Mouse (Mus musculus): Measurements from ENCODE around the gene Siae.

The Siae gene

DNA sequence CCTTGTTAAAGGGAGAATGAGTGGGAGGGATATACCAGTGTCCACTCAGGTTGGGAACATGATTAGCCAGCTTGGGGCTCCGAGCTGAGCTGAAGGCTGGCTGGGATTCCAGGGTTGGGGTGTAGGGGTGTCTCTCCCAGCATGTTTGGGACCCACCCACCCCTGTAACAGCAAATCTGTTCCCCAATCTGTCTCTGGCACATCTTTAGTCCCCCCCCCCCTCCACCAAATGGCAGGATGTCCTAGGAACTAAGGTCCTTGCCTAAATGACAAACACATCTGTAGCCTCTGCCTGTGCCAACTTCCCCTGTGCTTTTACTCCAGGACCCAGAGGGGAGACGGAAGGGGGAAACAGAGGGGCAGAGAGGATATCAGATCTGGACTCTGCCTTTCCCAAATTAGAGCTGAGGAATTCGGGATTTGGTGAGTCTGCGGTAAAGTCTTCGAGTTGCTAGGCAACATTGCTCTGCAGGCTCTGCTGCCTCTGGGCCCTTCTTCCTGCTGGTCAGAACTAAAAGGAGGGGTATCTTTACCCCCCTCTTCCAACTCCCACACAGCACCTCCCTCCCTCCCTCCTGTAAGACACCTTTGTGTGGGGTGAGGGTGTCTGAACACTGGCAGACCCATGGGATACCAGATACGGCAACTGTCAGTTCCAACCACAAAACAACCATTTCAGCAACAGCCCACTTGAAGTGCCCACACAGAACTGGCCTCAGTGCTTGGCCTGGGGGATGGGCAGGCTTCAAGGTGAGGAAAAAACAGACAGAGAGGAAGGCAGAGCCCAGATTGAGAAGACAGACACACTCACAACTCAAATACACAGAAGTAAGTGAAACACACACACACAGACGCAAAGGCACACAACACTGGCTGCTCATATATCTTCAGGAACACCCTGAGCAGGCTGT lies at the start of gene Siae:
Gene Siae (plus strand): TSS at position 861 of the 911 bp plus-strand sequence.
- no peak for DNase-seq

DNA sequence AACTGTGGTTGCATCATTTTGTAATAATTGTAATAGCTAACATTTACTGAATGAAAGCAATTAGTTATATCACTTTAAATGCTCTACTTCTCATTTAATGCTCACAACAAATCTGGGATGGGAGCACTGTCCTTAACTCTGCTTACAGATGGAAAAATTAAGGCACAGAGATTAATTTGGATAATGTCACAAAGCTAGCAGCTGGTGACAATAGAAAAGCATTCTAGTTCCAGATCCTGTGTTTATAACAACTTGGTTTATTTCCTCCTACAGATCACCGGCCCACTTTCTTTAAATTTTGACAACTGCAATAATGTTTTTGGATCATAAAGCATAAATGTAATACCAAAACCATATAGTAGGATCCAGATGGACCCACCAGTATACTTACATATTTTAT lies 49.5 kb upstream of the Siae start:
- DNase-seq: no peak

DNA sequence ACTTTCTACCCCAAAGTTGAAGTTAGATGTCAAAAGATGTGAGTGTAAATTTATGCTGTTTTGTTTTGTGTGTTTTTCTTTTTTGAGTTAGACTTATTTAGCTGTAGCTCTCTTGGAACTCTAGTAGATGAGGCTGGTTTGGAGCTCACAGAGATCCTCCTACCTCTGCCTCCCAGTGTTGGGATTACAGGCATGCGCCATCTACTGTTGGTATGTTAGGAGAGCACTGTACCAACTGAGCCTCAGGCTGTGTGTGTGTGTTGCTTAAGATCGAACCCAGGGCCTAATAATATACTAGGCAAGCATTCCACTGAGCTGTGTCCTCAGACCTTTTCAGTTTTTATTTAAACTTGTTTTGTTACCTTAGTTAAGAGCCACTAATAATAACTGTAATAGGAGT lies 43.4 kb upstream of the Siae start:
- no peak for DNase-seq

DNA sequence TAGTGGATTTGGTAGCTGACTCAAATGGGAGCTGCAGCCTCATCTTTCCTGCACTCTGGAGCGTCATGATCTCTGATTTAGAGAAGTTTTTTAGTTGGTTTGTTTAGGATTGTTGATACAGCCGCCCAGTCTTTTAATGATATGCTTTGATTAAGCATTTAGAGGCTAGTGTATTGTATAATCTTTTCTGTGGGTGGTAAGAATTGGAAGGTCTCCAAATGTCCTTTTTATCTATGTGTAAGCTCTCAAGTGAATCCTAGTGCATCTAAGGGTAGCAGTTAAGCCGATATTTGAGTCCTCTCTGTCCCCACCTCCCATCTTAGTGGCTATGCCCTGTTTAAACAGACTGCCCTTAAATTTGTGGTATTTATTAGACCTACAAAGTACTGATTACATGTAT lies 41.0 kb upstream of the Siae start:
- DNase-seq: no peak

- DNase-seq: no peak
Observed at GRCm38 (mm10) chr9:37517467-37517866, 38.0 kb upstream of the Siae start.

DNA sequence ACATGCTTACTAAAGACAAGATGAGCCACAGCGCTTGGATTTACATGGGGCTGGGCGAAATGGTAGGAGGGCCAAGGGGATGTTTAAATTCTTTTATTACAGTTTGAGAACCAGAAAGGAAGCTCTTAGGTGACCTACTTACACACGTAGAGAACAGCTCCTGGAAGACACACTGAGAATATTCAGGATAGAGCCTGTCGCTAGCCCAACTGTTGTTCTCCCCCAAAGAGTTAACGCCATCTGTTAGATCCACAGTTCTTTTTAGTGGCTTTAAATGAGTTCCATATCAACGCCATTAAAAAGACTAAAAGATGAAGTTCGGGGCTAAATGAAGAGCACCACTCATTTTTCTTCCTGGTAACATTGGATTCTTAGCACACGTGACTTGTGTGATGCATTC lies 36.5 kb upstream of the Siae start:
- peak in 1 of 2 experiments; percentile 34 for DNase-seq

GRCm38 (mm10) chr9:37519995-37520394 lies 35.5 kb upstream of the Siae start:
- no peak for DNase-seq

- DNase-seq: no peak
Observed at GRCm38 (mm10) chr9:37525461-37525860, 30.0 kb upstream of the Siae start.

GRCm38 (mm10) chr9:37526443-37527395 lies 28.8 kb upstream of the Siae start:
- DNase-seq: no peak

DNA sequence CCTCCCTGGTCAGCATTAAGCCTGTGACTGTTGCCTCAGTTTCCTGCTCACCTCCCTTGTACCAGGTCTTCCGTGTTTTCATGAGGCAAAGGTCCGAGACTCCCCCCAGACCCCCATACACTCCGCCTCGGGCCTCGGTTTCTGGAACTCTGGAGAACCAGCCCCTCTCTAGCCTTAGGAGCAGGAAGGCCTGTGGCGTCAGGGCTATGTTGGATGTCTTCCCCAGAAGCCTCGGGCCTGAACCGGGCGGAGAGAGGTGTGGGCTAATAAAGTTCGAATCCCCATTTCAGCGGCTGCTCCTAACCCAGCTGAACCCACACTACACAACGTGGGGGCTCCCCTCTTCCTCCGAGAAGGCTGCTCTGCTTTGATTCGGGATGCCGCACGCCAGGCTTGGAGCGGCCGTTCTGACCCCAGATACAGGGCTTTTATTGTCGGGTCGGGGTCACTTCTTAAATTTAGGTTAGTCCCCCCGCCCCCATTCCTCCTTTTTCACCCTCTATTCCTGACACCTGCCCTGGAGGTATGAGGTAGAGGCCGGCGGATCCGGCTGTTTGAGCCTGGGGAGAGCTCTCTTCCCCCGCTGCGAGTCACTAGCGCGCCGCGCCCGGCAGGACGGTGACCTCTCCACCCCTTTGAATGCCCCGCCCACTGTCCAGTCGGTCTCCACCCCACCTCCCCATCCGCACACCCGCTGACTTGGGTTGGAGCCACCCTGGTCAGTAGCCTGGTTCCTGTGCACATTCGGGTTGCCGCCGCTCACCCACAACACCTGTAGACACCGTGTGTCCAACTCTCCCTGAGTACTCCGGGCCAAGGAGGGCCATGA lies 27.9 kb upstream of the Siae start, which contains the start of gene Esam:
Gene Esam (plus strand): TSS at position 683 of the 829 bp plus-strand sequence.
- DNase-seq: peak in 1 of 2 experiments; percentile 23

DNA sequence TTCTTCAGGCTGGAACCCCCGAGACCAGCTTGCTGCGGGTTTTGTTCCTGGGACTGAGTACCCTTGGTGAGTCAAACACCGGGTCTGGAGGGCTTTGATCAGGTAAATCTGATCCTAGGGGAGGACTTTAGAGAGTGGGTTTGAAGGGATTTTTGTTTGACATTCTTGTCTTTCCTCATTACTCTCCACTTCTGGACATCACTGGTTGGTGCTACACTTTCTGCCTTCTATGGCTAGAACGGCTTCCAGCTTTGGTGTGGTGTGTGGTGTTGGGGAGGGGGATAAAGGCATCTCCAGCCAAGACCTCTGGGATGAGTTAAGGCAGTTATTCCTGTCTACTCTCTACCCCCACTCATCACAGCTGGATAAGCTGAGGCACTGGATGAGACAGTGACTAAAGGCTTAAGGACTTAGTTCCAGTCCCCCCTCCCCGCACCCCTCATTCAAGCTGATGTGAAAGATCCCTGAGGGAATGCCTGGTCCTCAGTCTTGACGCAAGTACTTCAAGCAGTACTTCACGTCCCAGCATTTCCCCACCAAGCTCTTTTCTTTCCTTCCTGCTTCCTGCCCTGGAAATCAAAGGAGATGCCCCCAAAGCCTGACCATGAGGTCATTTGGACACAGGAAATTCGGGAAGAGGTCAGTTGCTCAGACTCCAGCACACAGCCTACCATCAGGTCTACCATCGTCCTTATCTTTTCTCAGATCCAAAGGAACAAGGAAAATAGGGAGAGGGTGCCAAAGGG lies 27.1 kb upstream of the Siae start:
- no peak for DNase-seq

DNA sequence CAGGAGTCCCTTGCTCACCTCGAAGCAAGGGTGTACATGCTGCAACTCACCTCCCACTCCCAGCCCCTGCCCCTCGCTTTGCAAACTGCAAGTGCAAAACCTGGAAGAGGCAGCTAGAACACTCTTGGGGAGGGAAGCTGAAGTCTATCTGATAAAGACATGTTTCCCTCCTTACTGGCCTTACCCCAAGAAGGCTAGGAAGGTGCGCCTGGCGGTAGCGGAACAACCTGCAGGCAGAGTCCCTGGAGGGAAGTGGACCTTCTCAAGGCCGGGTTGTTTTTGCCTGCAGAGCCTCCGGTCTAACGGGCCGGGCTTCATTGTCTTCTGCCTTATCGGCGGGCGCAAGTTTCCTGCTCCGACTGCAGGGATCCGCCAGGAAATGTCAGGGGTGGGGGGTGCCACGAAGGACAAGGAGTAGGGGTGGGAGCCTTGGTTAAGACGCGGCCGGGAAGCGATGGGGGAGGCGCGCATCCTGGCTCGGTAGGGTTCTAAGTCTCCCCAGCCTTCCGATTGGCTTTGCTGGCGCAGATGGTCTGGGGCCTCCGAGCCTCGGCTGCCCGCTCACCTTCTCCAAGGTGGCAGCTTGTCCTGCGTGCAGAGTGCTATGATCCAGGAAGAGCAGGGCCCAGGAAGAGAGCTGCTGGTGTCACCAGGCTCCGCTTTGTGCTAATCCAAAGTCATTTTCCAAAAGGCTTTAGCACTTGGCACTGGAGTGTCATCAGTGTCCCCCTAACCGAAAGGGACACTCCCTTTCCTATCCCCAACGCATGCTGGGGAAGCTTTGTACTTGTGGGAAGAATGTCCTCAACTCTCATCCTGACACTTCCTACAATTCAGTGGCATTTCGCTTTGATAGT lies 25.2 kb upstream of the Siae start:
- peak; percentile 45 to 52 for DNase-seq

DNA sequence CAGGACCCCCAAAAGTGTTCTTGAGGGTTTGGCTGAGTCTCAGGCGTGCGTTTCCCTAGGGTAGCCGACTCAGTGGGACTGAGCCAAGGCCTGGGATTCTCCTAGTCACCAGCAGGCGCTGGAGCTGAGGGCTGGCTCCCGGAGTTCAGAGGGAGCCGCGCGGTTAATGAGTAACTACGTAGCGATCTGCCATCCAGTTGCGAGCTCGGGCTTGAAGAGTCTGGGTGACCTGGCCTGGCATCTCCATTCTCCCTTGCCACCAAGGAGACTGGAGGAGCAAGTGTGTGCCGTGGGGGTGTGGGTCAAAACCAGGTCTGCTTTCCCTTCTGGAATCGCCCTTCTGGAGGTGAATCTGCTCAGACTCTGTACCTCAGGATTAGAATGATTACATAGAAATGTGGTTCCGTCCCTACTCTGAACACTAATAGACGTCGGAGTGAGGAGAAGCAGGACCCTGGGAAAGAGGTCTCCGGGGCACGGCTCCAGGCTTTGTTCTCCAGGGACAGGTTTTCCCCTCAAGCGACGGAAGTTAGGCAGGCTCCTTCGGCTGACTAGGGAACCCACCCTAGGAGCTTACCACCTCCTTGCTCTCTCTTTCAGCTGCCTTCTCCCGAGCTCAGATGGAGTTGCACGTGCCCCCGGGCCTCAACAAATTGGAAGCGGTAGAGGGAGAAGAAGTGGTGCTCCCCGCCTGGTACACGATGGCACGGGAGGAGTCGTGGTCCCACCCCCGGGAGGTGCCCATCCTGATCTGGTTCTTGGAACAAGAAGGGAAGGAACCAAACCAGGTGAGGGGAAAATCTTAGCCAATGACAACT lies 24.4 kb upstream of the Siae start:
- DNase-seq: peak in 1 of 2 experiments; percentile 47

GRCm38 (mm10) chr9:37536851-37537250 lies 18.6 kb upstream of the Siae start:
- no peak for DNase-seq

GRCm38 (mm10) chr9:37537658-37538250 lies 17.7 kb upstream of the Siae start:
- no peak for DNase-seq

DNA sequence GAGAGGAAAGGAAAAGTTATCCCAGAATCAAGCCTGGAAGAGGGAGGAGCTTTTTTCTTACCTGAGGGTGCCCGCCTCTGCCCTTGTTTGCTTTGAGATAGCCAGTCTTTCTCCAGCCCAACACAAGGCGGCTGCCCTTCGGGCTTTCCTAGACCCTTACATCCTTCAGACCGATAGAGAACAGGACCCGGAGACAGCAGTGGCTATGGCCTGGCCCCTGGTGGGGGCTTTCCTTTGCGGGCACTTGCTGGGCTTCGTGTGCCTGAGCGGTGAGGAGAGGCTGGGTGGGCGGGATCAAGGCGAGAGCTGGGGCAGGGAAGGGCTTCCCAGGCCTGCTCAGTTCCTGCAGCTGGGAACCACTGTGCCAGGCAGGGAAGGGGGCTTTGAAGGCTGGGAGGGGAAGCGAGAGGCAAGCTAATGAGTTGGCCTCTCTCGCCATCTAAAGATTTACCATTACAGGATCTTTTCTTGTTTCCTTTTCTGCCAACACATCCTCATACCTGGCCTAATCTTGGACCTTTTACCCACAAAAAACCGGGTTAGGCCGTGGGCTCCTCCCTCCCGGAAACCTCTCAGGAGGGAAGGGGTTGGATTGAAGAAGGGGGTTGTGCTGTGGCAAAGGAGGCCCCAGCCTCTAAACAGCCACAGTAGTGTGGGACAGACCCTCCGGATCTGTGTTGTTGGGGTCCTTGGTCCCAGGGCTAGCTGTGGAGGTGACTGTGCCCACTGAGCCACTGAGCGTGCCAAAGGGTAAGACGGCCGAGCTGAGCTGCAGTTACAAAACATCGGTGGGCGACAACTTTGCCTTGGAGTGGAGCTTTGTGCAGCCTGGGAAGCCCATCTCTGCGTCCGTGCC lies 16.1 kb upstream of the Siae start, which contains the start of gene Vsig2:
Gene Vsig2 (plus strand): TSS at position 86 of the 856 bp plus-strand sequence.
- no peak for DNase-seq

DNA sequence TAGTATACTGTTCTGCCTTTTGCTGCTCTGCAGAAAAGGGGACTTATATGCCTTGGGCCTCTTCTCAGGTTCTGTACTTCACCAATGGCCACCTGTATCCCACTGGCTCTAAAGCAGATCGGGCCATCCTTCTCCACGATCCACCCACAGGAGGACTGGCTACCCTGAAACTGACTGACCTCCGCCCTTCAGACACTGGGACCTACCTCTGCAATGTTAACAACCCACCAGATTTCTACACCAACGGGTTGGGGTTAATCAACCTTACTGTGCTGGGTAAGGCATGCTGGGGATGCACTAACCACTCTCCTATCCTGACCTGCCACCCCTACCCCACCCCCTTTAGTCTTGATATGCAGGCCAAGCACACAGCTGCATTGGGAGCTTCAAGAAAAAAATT lies 15.3 kb upstream of the Siae start:
- DNase-seq: no peak

Data from cerebellum, postnatal 36 days (tissue).